Mouse (Mus musculus) ES-E14 (cell line): ENCODE measurements around the gene Rnf212. TPM values are rescaled to one million over a fixed set of nuclear protein-coding genes. Genes with fewer than 3 reads are reported as not detected.

Source experiments
- DNase-seq: peaks from one replicate; pipeline ENCODE4 v3.0.0-alpha.2; 2013; ENCODE audit warnings: low read depth, low spot score
- H3K27ac ChIP-seq: 2 replicates; pipeline ENCODE4 v1.5.1; 2012; ENCODE audit warnings: low read depth, mild to moderate bottlenecking, low read length, moderate library complexity, mixed read lengths; ENCODE audit not compliant: poor library complexity, insufficient read depth, severe bottlenecking
- H3K36me3 ChIP-seq: 2 replicates; pipeline ENCODE4 v1.6.1; 2012; ENCODE audit warnings: mild to moderate bottlenecking, low read length, moderate library complexity, mixed read lengths; ENCODE audit not compliant: control insufficient read depth, poor library complexity, insufficient read depth, severe bottlenecking
- H3K4me1 ChIP-seq, 2 experiments: fragments of 150-350 bp in 1 of 2; sonication (generic) in 1 of 2; 2 replicates each; pipeline ENCODE4 v1.6.1; 2012; ENCODE audit warnings: low read length in 2 of 2, mild to moderate bottlenecking in 1 of 2, mixed read lengths in 1 of 2; ENCODE audit not compliant: control insufficient read depth in 2 of 2, insufficient read depth in 2 of 2, poor library complexity in 1 of 2
- H3K4me3 ChIP-seq, 2 experiments: fragments of 150-350 bp in 1 of 2; sonication (generic) in 1 of 2; 2 replicates each; pipeline ENCODE4 v1.5.1; 2012; ENCODE audit warnings: low read length in 2 of 2, low read depth in 1 of 2, mild to moderate bottlenecking in 1 of 2, mixed read lengths in 1 of 2; ENCODE audit not compliant: insufficient read depth in 1 of 2, poor library complexity in 1 of 2, severe bottlenecking in 1 of 2
- H3K9ac ChIP-seq: 2 replicates; pipeline ENCODE4 v1.6.1; 2012; ENCODE audit warnings: low read depth, mild to moderate bottlenecking, low read length, mixed read lengths; ENCODE audit not compliant: poor library complexity, insufficient read depth, severe bottlenecking
- H3K9me3 ChIP-seq: fragments of 150-350 bp; sonication (generic); 2 replicates; pipeline ENCODE4 v1.6.1; 2012; ENCODE audit warnings: low read depth, mild to moderate bottlenecking, low read length; ENCODE audit not compliant: control insufficient read depth, insufficient read depth
- CHD2 ChIP-seq: IDR thresholded peaks from 2 replicates; pipeline ENCODE4 v1.6.1; 2014; ENCODE audit warnings: mild to moderate bottlenecking, low read depth, low read length, inconsistent platforms
- HCFC1 ChIP-seq: IDR thresholded peaks from 2 replicates; pipeline ENCODE4 v1.6.1; 2012; ENCODE audit warnings: low read length, inconsistent platforms, borderline replicate concordance; ENCODE audit not compliant: insufficient read depth
- MAFK ChIP-seq: IDR thresholded peaks from 2 replicates; pipeline ENCODE4 v1.6.1; 2014; ENCODE audit warnings: mild to moderate bottlenecking, low read depth, low read length, inconsistent platforms; ENCODE audit not compliant: insufficient read depth
- ZC3H11A ChIP-seq: IDR thresholded peaks from 2 replicates; pipeline ENCODE4 v1.6.1; 2012; ENCODE audit warnings: low read depth, mild to moderate bottlenecking, inconsistent platforms, low read length, borderline replicate concordance
- ZNF384 ChIP-seq: IDR thresholded peaks from 2 replicates; pipeline ENCODE4 v1.6.1; 2012; ENCODE audit warnings: low read depth, low read length, inconsistent platforms
- in situ Hi-C, 2 experiments: fragments of 600-800 bp; cut with MboI; formaldehyde crosslinking; loops; one replicate each; pipeline ENCODE4 v1.15.1; 2025; ENCODE audit warnings: low sequenced_read_pairs in 2 of 2, inconsistent platforms in 1 of 2; ENCODE audit not compliant: unreplicated experiment in 2 of 2
- total RNA-seq: library from RNA; depleted of rRNA; stranded (reverse); fragments of 300-350 nt; gene quantifications from 2 replicates; pipeline ENCODE4 v1.2.3, GENCODE M21; 2012

Gene Rnf212
- total RNA-seq, 1 experiment, result 0.31 TPM

- no peak overlapping the region for H3K9ac ChIP-seq
- no peaks in the 10 kb centered on the region for H3K4me1 ChIP-seq
- H3K4me3 ChIP-seq, result no peak overlapping the region
- DNase-seq, result no peak
- in situ Hi-C loops, result no loop called here
- TF ChIP-seq MAFK (no peak), ZNF384 (no peak), CHD2 (no peak), ZC3H11A (no peak), HCFC1 (no peak)
- H3K36me3 ChIP-seq, result no peaks in the 10 kb centered on the region
- no peak overlapping the region for H3K27ac ChIP-seq
- H3K9me3 ChIP-seq, result no peaks in the 10 kb centered on the region
Measured at GRCm38 (mm10) chr5:108724006-108724405, 50.8 kb downstream of the Rnf212 start.

- DNase-seq, result no peak
- Histone ChIP-seq H3K9me3 (no peaks in the 10 kb centered on the region), H3K4me1 (no peaks in the 10 kb centered on the region), H3K9ac (no peak overlapping the region), H3K4me3 (no peak overlapping the region), H3K36me3 (no peaks in the 10 kb centered on the region), H3K27ac (no peak overlapping the region)
- in situ Hi-C loops, result no loop called here
- TF ChIP-seq ZNF384, result no peak
- TF ChIP-seq HCFC1, result no peak
- no peak for TF ChIP-seq CHD2
- TF ChIP-seq ZC3H11A, result no peak
- TF ChIP-seq MAFK, result no peak
Measured at GRCm38 (mm10) chr5:108719761-108720160, 55.0 kb downstream of the Rnf212 start.

GRCm38 (mm10) chr5:108718051-108718450 is 56.7 kb downstream of the Rnf212 start:
- no peak for TF ChIP-seq MAFK
- TF ChIP-seq ZNF384, result no peak
- TF ChIP-seq ZC3H11A, result no peak
- TF ChIP-seq HCFC1, result no peak
- no peak for TF ChIP-seq CHD2
- no peaks in the 10 kb centered on the region for H3K4me1 ChIP-seq
- no peak overlapping the region for H3K27ac ChIP-seq
- in situ Hi-C loops, result no loop called here
- no peaks in the 10 kb centered on the region for H3K9me3 ChIP-seq
- H3K9ac ChIP-seq, result no peak overlapping the region
- DNase-seq, result no peak
- H3K36me3 ChIP-seq, result no peaks in the 10 kb centered on the region
- H3K4me3 ChIP-seq, result no peak overlapping the region

- Histone ChIP-seq H3K9me3 (no peaks in the 10 kb centered on the region), H3K9ac (no peak overlapping the region), H3K4me1 (no peaks in the 10 kb centered on the region), H3K4me3 (no peak overlapping the region), H3K36me3 (no peaks in the 10 kb centered on the region), H3K27ac (no peak overlapping the region)
- no peak for TF ChIP-seq CHD2
- TF ChIP-seq ZC3H11A, result no peak
- TF ChIP-seq ZNF384, result no peak
- TF ChIP-seq HCFC1, result no peak
- TF ChIP-seq MAFK, result no peak
- DNase-seq, result no peak
- in situ Hi-C loops, result no loop called here
Measured at GRCm38 (mm10) chr5:108715974-108716373, 58.8 kb downstream of the Rnf212 start.

DNA sequence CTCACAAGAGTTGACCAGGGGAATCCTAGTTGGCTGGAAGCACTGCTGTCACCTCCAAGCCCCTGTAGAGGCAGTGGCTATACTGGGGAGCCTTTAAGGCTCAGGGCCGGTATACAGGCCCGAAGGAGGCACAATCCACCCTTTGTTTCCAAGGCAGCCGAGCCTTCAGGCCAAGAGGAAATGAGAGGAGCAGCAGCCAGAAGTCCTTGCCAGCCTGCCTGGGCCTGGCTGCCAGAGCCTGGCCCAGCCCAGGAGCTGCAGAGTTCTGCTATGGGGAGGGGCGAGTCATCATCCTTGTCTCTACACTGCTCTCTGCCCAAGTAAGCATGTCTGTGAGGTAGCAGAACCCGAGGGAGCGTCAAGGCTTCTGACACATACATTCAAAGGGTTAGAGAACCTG is 60.6 kb downstream of the Rnf212 start:
- in situ Hi-C loops, result no loop called here
- Histone ChIP-seq H3K9ac (no peak overlapping the region), H3K27ac (no peak overlapping the region), H3K4me3 (no peak overlapping the region), H3K9me3 (no peaks in the 10 kb centered on the region), H3K4me1 (peaks cover 0 to 2% of the 10 kb centered on the region in 2 experiments; a peak in 1 of 4 replicates), H3K36me3 (no peaks in the 10 kb centered on the region)
- TF ChIP-seq HCFC1 (no peak), MAFK (no peak), ZNF384 (no peak), CHD2 (no peak), ZC3H11A (no peak)
- no peak for DNase-seq
